Mouse (Mus musculus) forebrain, embryonic 16.5 days (tissue): Measurements from ENCODE around the gene Boc. TPM values are rescaled to one million over a fixed set of nuclear protein-coding genes. Genes with fewer than 3 reads are reported as not detected.

Source experiments
- ATAC-seq: fragments of 200-750 bp; cut with Nextera tagmentation; 2 replicates; pipeline ENCODE4 v1.8.0; 2017; ENCODE audit warnings: mild to moderate bottlenecking, moderate library complexity
- H3K27ac ChIP-seq: fragments of 300-500 bp; sonication (generic); 2 replicates; pipeline ENCODE4 v1.5.1; 2014; ENCODE audit warnings: low read length, control low read depth
- H3K27me3 ChIP-seq: fragments of 300-500 bp; sonication (generic); replicated peaks from 2 replicates; pipeline ENCODE4 v1.6.1; 2014; ENCODE audit warnings: low read length; ENCODE audit not compliant: control insufficient read depth, insufficient read depth
- H3K36me3 ChIP-seq: fragments of 300-500 bp; sonication (generic); 2 replicates; pipeline ENCODE4 v1.6.1; 2014; ENCODE audit not compliant: control insufficient read depth, insufficient read depth
- H3K4me1 ChIP-seq: fragments of 300-500 bp; sonication (generic); replicated peaks from 2 replicates; pipeline ENCODE4 v1.6.1; 2014; ENCODE audit warnings: low read length; ENCODE audit not compliant: control insufficient read depth, insufficient read depth
- H3K4me2 ChIP-seq: fragments of 300-500 bp; sonication (generic); 2 replicates; pipeline ENCODE4 v1.6.1; 2014; ENCODE audit warnings: mild to moderate bottlenecking, low read length, control low read depth
- H3K4me3 ChIP-seq: fragments of 300-500 bp; sonication (generic); replicated peaks from 2 replicates; pipeline ENCODE4 v1.5.1; 2014; ENCODE audit warnings: mild to moderate bottlenecking, low read length, control low read depth
- H3K9ac ChIP-seq: fragments of 300-500 bp; sonication (generic); replicated peaks from 2 replicates; pipeline ENCODE4 v1.6.1; 2014; ENCODE audit warnings: low read depth, low read length, control low read depth
- H3K9me3 ChIP-seq: fragments of 300-500 bp; sonication (generic); 2 replicates; pipeline ENCODE4 v1.6.1; 2016; ENCODE audit warnings: low read length; ENCODE audit not compliant: control insufficient read depth
- WGBS: fragments of 180-500 bp; shearing (Covaris S2); extraction: QIAGEN DNeasy Blood & Tissue Kit; methylation state at CpG from one replicate; pipeline ENCODE4 v1.1.7; 2014; 5-methylcytosine and 5-hydroxymethylcytosine counted together
- polyA plus RNA-seq: library from polyadenylated mRNA; unstranded; fragments of >200 nt; fragmentation: Nextera tagmentation; extraction: Ambion mirVana; gene quantifications from 2 replicates; pipeline ENCODE4 v1.2.1, GENCODE M21; 2015

Gene Boc
- polyA plus RNA-seq, 1 experiment from 2014 or later = 15.2 TPM

GRCm38 (mm10) chr16:44578551-44578950 is 19.9 kb upstream of the Boc start:
- H3K4me3 ChIP-seq = no peak overlapping the region
- 0 out of 2 replicates have a peak overlapping the region, but pooled peaks have one; percentile 3 for H3K27ac ChIP-seq
- no peak for ATAC-seq
- 59% methylated on average over 1 of the region's 1 CpGs for WGBS
- no peak overlapping the region for H3K9ac ChIP-seq
- H3K9me3 ChIP-seq = no peaks in the 10 kb centered on the region
- H3K4me2 ChIP-seq = no peak overlapping the region
- H3K4me1 ChIP-seq = peaks cover 5% of the 10 kb centered on the region; the same call in 1 of the 2 replicates
- no peaks in the 10 kb centered on the region for H3K27me3 ChIP-seq
- H3K36me3 ChIP-seq = no peaks in the 10 kb centered on the region

DNA sequence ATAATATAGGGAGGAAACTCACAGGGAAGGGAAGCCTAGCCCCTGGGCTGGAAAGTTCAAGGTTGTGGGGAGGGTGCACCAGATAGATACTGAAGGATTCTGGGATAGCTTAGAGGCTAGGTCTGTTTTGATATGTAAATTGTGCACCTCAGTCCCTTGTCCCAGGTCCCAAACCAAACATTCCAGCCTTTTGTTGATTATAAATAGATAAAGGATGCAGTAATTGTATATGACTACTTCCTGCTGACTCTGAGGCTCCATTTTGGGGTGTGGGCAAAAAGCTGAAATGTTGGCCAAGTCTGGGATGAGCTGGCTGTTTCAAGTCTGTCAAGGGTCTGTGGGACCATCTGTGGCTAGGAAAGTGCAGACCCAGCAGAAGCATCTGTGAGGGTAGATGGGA is 9.4 kb upstream of the Boc start:
- ATAC-seq = no peak
- Histone ChIP-seq H3K27ac (no peak overlapping the region), H3K4me2 (no peak overlapping the region), H3K4me1 (peaks cover 8% of the 10 kb centered on the region), H3K36me3 (no peaks in the 10 kb centered on the region), H3K27me3 (no peaks in the 10 kb centered on the region), H3K9me3 (no peaks in the 10 kb centered on the region), H3K9ac (no peak overlapping the region), H3K4me3 (no peak overlapping the region)

DNA sequence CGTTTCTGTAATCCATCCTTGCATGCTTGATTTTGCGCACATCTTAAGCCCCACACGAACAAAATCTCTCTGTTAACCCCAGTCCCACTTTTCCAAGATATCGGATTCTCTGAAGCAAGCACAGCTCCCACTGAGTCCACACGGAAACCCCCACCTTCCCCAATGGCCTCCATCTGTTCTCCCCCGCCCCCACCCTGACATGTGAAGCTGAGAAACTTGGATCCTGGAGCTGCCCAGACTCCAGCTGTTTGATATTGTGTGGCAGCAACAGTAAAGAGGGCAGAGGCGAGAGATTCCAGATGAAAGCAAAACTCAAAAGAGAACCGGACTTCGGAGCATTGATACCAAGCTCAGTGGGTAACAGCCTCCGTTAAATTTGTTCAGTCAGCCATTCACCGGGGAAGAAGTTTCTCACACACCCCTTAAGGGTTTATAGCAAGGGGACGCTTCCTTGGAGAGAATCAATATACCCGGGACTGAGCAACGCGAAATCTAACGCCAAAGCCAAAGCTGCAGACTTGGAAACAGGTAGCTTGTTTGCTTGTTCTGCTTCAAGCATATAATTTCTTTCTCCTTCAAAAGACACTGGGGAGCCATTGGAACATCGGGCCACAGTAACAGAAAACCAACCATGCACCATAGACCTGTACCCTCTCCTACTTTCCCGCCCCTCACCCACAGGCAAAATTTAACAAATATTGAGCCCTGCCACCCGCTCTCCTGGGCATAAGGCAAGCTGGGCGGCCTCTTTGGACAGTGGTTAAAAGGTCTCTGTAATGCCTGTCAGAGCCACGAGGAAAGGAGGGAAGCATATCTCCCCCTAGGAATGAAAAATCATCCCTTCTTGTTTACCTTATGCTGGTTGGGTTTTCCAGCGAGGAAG is 6.9 kb upstream of the Boc start:
- no peak overlapping the region for H3K27ac ChIP-seq
- 23% methylated on average over 22 of the region's 22 CpGs for WGBS
- H3K9ac ChIP-seq = peak overlapping the region; percentile 11

GRCm38 (mm10) chr16:44564359-44564758 is 5.7 kb upstream of the Boc start:
- Histone ChIP-seq H3K27me3 (no peaks in the 10 kb centered on the region), H3K9ac (no peak overlapping the region), H3K4me3 (no peak overlapping the region), H3K27ac (no peak overlapping the region), H3K9me3 (no peaks in the 10 kb centered on the region), H3K4me2 (no peak overlapping the region), H3K4me1 (peaks cover 10% of the 10 kb centered on the region), H3K36me3 (no peaks in the 10 kb centered on the region)
- ATAC-seq = no peak
- 73% methylated on average over 8 of the region's 8 CpGs for WGBS

More for the DNA sequence above, 6.9 kb upstream of the Boc start:
- H3K27me3 ChIP-seq = no peaks in the 10 kb centered on the region
- H3K4me2 ChIP-seq = peak overlapping the region; percentile 49
- no peaks in the 10 kb centered on the region for H3K9me3 ChIP-seq
- no peaks in the 10 kb centered on the region for H3K36me3 ChIP-seq
- ATAC-seq = 0 out of 2 replicates have a peak, but pooled peaks have one; percentile 18
- H3K4me1 ChIP-seq = peaks cover 8% of the 10 kb centered on the region
- H3K4me3 ChIP-seq = 0 out of 2 replicates have a peak overlapping the region, but pooled peaks have one; percentile 15

DNA sequence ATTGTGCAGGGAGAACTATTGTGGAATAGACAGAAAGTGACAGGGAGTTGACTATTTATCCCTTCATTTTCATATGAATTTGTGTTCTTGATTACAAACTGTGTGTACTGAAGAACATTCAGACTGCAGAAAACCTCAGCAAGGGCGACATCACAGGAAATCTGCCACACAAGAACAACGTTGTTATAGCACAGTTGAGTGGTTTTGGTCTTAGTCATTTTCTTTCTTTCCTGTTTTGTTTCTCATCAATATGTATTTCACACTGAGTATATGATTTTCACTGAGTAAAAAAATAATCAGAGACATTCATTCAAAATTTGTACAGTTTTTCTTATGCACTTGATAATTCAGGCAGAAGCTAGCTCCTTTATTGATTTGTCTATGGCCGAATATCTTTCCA is 3.4 kb upstream of the Boc start:
- Histone ChIP-seq H3K4me3 (no peak overlapping the region), H3K27ac (no peak overlapping the region), H3K36me3 (no peaks in the 10 kb centered on the region), H3K27me3 (no peaks in the 10 kb centered on the region), H3K4me2 (no peak overlapping the region), H3K4me1 (peaks cover 23% of the 10 kb centered on the region), H3K9ac (no peak overlapping the region), H3K9me3 (no peaks in the 10 kb centered on the region)
- 64% methylated on average over 3 of the region's 3 CpGs for WGBS
- ATAC-seq = no peak

- WGBS = 20% methylated on average over 1 of the region's 1 CpGs
- Histone ChIP-seq H3K4me2 (no peak overlapping the region), H3K27me3 (no peaks in the 10 kb centered on the region), H3K27ac (no peak overlapping the region), H3K4me3 (no peak overlapping the region), H3K9ac (no peak overlapping the region), H3K4me1 (peaks cover 26% of the 10 kb centered on the region), H3K9me3 (no peaks in the 10 kb centered on the region), H3K36me3 (no peaks in the 10 kb centered on the region)
- ATAC-seq = no peak
Observed at GRCm38 (mm10) chr16:44560214-44560613, 1.5 kb upstream of the Boc start.

DNA sequence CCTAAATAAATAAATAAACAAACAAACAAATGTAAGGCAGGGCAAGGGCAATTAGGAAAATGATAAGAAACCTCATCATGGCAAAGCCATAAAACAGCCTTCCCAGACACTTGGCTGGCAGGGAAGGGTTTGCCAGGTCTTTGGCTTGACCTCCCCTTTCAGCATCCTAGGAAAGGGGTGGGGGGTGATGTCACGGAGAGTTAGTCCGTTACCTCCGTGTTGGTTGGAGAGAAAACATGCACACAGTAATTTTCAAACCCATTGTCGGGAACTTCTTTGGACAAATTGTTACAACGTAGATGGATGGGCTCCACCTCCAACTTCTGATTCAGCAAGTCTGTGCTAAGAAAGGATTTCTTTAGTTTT is 616 bp upstream of the Boc start:
- Histone ChIP-seq H3K27ac (no peak overlapping the region), H3K9ac (no peak overlapping the region), H3K27me3 (no peaks in the 10 kb centered on the region), H3K4me3 (no peak overlapping the region; the same call in 1 of the 2 replicates), H3K9me3 (no peaks in the 10 kb centered on the region), H3K4me2 (peak overlapping the region; percentile 89), H3K4me1 (peaks cover 31% of the 10 kb centered on the region), H3K36me3 (no peaks in the 10 kb centered on the region)
- ATAC-seq = no peak
- WGBS = 6% methylated on average over 5 of the region's 5 CpGs

- WGBS = under 1% methylated on average over 47 of the region's 47 CpGs
- H3K4me1 ChIP-seq = peaks cover 35% of the 10 kb centered on the region
- peak; percentile 77 for ATAC-seq
Observed at GRCm38 (mm10) chr16:44557661-44558470, 831 bp downstream of the Boc start.

GRCm38 (mm10) chr16:44557084-44557483 is 1.6 kb downstream of the Boc start:
- H3K4me3 ChIP-seq = peak overlapping the region; percentile 86
- H3K9me3 ChIP-seq = no peaks in the 10 kb centered on the region
- ATAC-seq = no peak
- H3K4me1 ChIP-seq = peaks cover 42% of the 10 kb centered on the region
- no peaks in the 10 kb centered on the region for H3K27me3 ChIP-seq
- no peaks in the 10 kb centered on the region for H3K36me3 ChIP-seq
- 0 out of 2 replicates have a peak overlapping the region, but pooled peaks have one; percentile 15 for H3K27ac ChIP-seq
- H3K9ac ChIP-seq = peak overlapping the region; percentile 85
- H3K4me2 ChIP-seq = peak overlapping the region; percentile 89
- 6% methylated on average over 7 of the region's 7 CpGs for WGBS

More at GRCm38 (mm10) chr16:44557661-44558470, 831 bp downstream of the Boc start:
- H3K4me2 ChIP-seq = peak overlapping the region; percentile 89
- no peaks in the 10 kb centered on the region for H3K36me3 ChIP-seq
- H3K27me3 ChIP-seq = no peaks in the 10 kb centered on the region
- peak overlapping the region; percentile 85 for H3K9ac ChIP-seq
- peak overlapping the region; percentile 88 for H3K27ac ChIP-seq
- H3K4me3 ChIP-seq = peak overlapping the region; percentile 86
- H3K9me3 ChIP-seq = no peaks in the 10 kb centered on the region
